Mouse (Mus musculus) small intestine, adult 2 months (tissue): ENCODE measurements around the gene Tssk1.

Experiments used
- CTCF ChIP-seq: fragments of 200-500 bp; IDR thresholded peaks from 2 replicates; pipeline ENCODE4 v1.5.1; 2012; ENCODE audit warnings: low read depth, mild to moderate bottlenecking, control low read depth, inconsistent platforms, low read length, moderate library complexity, mixed read lengths; ENCODE audit not compliant: insufficient replicate concordance, insufficient read length; ENCODE audit errors: extremely low read depth
- POLR2A ChIP-seq: fragments of 200-500 bp; IDR thresholded peaks from 2 replicates; pipeline ENCODE4 v1.6.1; 2012; ENCODE audit warnings: low read depth, mild to moderate bottlenecking, control low read depth, inconsistent platforms, low read length, moderate library complexity

DNA sequence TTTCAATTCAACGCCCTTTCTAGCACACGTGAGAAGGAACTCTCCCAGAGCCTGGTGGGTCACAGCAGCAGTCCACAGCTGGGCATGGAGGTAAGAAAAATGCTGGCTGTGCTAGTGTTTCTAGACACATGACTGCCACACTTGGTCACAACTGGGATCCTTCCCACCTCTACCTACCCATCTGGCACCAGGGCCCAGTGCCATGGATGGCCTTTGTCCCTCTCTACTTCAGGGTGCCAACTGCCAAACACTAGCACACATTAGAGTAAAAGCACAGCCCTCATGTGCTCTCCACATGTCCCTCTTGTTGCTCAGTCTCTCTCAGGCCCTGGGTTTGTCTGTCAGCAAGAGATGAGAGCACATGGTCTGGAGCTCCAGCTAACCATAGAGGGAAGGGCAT is 35.6 kb downstream of the Tssk1 start:
- no peak for TF ChIP-seq CTCF
- no peak for TF ChIP-seq POLR2A
